Mouse (Mus musculus): ENCODE data around the gene Galnt18. TPM values are rescaled to one million over a fixed set of nuclear protein-coding genes. Genes with fewer than 3 reads are reported as not detected.

The Galnt18 gene
- polyA plus RNA-seq, 1 experiment: 21.9 TPM

DNA sequence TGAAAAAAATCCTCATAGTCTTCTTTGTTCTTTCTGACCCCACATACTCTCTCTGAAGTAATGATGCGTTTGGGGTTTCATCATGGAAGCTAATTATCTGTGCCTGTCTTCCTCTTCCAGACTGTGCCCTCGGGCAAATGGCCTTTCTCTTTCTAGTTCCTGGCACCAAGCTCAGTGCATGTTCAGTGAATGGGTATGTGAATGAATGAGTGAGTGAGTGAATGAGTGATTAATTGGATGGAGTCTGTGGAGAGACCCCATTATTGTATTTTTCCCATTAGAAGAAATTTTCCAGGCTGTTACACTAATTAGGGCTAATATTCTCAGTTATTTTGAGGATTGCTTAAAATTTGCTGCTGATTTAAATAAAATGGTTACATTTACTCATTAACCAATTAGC lies 279.2 kb downstream of the Galnt18 start:
- WGBS: 83% methylated on average over 2 of the region's 2 CpGs
- no peaks in the 10 kb centered on the region for H3K27me3 ChIP-seq (ENCODE audit: control insufficient read depth, insufficient read depth, low read length)
- DNase-seq: no peak
- TF ChIP-seq CTCF (IDR thresholded peaks at IDR 0.05; ENCODE audit: borderline replicate concordance, insufficient read depth, low read depth, low read length): no peak
- no peak for TF ChIP-seq POLR2A (IDR thresholded peaks at IDR 0.05; ENCODE audit: borderline replicate concordance, insufficient read depth, low read length)
- no peaks in the 10 kb centered on the region for H3K4me1 ChIP-seq (ENCODE audit: control insufficient read depth, insufficient read depth, low read length)
- H3K27ac ChIP-seq (ENCODE audit: insufficient read depth, low read length): no peak overlapping the region
- H3K4me3 ChIP-seq (replicated peaks; ENCODE audit: insufficient read depth, low read depth, low read length): no peak overlapping the region

DNA sequence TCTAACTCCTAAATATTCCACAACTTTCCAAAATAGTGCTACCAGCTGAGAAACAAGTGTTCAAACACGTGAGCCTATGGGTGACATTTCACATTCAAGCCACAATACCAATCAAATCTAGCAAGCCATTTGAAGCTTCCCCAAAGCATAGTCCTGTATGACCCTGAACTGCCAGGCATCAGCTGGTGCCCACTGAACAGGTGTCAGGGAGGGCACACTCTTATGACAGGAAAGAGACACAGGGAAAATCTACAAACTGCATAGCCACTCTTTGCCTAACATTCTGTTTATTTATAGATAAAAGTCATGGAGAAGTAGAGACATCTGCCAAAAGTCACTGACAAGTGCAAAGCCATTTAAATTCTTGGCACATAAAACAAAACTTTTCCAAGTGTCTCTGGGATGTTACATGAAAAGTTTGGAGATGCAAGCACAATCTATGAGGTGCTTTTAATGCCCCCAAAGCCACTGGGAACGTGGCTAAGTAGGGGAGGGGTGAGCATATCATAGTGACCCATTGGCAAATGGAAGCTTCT lies 280.5 kb downstream of the Galnt18 start:
- Histone ChIP-seq H3K27ac (ENCODE audit: insufficient read depth, low read length) (no peak overlapping the region), H3K4me3 (replicated peaks; ENCODE audit: insufficient read depth, low read depth, low read length) (no peak overlapping the region), H3K4me1 (ENCODE audit: control insufficient read depth, insufficient read depth, low read length) (no peaks in the 10 kb centered on the region), H3K27me3 (ENCODE audit: control insufficient read depth, insufficient read depth, low read length) (no peaks in the 10 kb centered on the region)
- TF ChIP-seq CTCF (IDR thresholded peaks at IDR 0.05; ENCODE audit: borderline replicate concordance, insufficient read depth, low read depth, low read length) (no peak), POLR2A (IDR thresholded peaks at IDR 0.05; ENCODE audit: borderline replicate concordance, insufficient read depth, low read length) (no peak)
- DNase-seq: no peak
- 69% methylated on average over 2 of the region's 2 CpGs for WGBS

GRCm38 (mm10) chr7:111497191-111497590 lies 282.6 kb downstream of the Galnt18 start:
- no peaks in the 10 kb centered on the region for H3K4me1 ChIP-seq (ENCODE audit: control insufficient read depth, insufficient read depth, low read length)
- no peak overlapping the region for H3K27ac ChIP-seq (ENCODE audit: insufficient read depth, low read length)
- no peaks in the 10 kb centered on the region for H3K27me3 ChIP-seq (ENCODE audit: control insufficient read depth, insufficient read depth, low read length)
- WGBS: 47% methylated on average over 6 of the region's 6 CpGs
- no peak for TF ChIP-seq POLR2A (IDR thresholded peaks at IDR 0.05; ENCODE audit: borderline replicate concordance, insufficient read depth, low read length)
- no peak for TF ChIP-seq CTCF (IDR thresholded peaks at IDR 0.05; ENCODE audit: borderline replicate concordance, insufficient read depth, low read depth, low read length)
- H3K4me3 ChIP-seq (replicated peaks; ENCODE audit: insufficient read depth, low read depth, low read length): no peak overlapping the region
- no peak for DNase-seq

GRCm38 (mm10) chr7:111492242-111492949 lies 287.4 kb downstream of the Galnt18 start:
- H3K4me1 ChIP-seq (ENCODE audit: control insufficient read depth, insufficient read depth, low read length): no peaks in the 10 kb centered on the region
- no peak for DNase-seq
- H3K4me3 ChIP-seq (replicated peaks; ENCODE audit: insufficient read depth, low read depth, low read length): no peak overlapping the region
- H3K27ac ChIP-seq (ENCODE audit: insufficient read depth, low read length): no peak overlapping the region
- TF ChIP-seq POLR2A (IDR thresholded peaks at IDR 0.05; ENCODE audit: borderline replicate concordance, insufficient read depth, low read length) (no peak), CTCF (IDR thresholded peaks at IDR 0.05; ENCODE audit: borderline replicate concordance, insufficient read depth, low read depth, low read length) (no peak)
- 96% methylated on average over 5 of the region's 5 CpGs for WGBS
- H3K27me3 ChIP-seq (ENCODE audit: control insufficient read depth, insufficient read depth, low read length): no peaks in the 10 kb centered on the region

DNA sequence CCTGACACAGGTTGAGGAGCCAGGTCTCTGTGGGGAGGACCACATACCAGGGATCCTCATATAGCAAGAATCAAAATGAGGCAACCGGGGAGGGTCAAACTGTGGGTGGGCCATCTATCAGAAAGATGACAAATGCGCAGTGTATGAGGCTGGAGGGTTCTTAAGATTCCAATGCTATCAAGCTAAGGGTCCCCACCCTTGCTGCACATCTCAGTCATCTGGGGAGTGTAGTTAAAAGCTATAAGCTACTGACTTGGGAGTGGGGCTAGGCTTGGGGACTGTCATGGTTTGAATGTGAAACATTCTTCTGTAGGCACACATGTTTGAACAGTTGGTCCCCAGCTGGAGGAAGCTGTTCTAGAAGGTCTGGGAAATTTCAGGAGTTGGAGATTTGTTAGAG lies 288.2 kb downstream of the Galnt18 start:
- TF ChIP-seq POLR2A (IDR thresholded peaks at IDR 0.05; ENCODE audit: borderline replicate concordance, insufficient read depth, low read length) (no peak), CTCF (IDR thresholded peaks at IDR 0.05; ENCODE audit: borderline replicate concordance, insufficient read depth, low read depth, low read length) (no peak)
- DNase-seq: no peak
- Histone ChIP-seq H3K4me3 (replicated peaks; ENCODE audit: insufficient read depth, low read depth, low read length) (no peak overlapping the region), H3K27me3 (ENCODE audit: control insufficient read depth, insufficient read depth, low read length) (no peaks in the 10 kb centered on the region), H3K27ac (ENCODE audit: insufficient read depth, low read length) (no peak overlapping the region), H3K4me1 (ENCODE audit: control insufficient read depth, insufficient read depth, low read length) (no peaks in the 10 kb centered on the region)
- WGBS: 90% methylated on average over 2 of the region's 2 CpGs

- Histone ChIP-seq H3K27me3 (ENCODE audit: control insufficient read depth, insufficient read depth, low read length) (no peaks in the 10 kb centered on the region), H3K4me3 (replicated peaks; ENCODE audit: insufficient read depth, low read depth, low read length) (no peak overlapping the region), H3K27ac (ENCODE audit: insufficient read depth, low read length) (no peak overlapping the region), H3K4me1 (ENCODE audit: control insufficient read depth, insufficient read depth, low read length) (no peaks in the 10 kb centered on the region)
- DNase-seq: no peak
- no peak for TF ChIP-seq CTCF (IDR thresholded peaks at IDR 0.05; ENCODE audit: borderline replicate concordance, insufficient read depth, low read depth, low read length)
- TF ChIP-seq POLR2A (IDR thresholded peaks at IDR 0.05; ENCODE audit: borderline replicate concordance, insufficient read depth, low read length): no peak
- 29% methylated on average over 3 of the region's 3 CpGs for WGBS
Measured at GRCm38 (mm10) chr7:111486811-111487333, 292.9 kb downstream of the Galnt18 start.

GRCm38 (mm10) chr7:111483896-111484295 lies 295.9 kb downstream of the Galnt18 start:
- DNase-seq: no peak
- TF ChIP-seq POLR2A (IDR thresholded peaks at IDR 0.05; ENCODE audit: borderline replicate concordance, insufficient read depth, low read length) (no peak), CTCF (IDR thresholded peaks at IDR 0.05; ENCODE audit: borderline replicate concordance, insufficient read depth, low read depth, low read length) (no peak)
- Histone ChIP-seq H3K27me3 (ENCODE audit: control insufficient read depth, insufficient read depth, low read length) (no peaks in the 10 kb centered on the region), H3K27ac (ENCODE audit: insufficient read depth, low read length) (no peak overlapping the region), H3K4me1 (ENCODE audit: control insufficient read depth, insufficient read depth, low read length) (no peaks in the 10 kb centered on the region), H3K4me3 (replicated peaks; ENCODE audit: insufficient read depth, low read depth, low read length) (no peak overlapping the region)
- WGBS: 60% methylated on average over 4 of the region's 4 CpGs

DNA sequence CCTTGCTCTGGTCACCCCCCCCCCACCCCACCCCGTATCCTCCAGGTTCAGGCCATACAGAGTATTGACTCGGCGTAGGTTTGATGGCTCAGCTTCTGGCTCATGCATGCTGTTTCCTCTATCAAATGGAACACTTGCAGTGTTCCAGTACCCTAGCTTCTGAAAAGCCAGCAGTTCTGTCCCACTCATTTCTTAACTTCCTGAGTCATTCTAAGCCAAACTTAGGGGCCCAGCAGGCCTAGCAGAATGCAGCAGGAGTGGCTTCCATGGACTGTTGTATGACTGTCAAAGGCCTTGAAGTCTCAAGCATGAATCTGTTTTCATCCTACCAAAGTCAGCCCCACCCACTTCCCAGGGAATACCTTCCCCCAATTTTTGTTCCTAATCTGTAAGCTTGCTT lies 296.5 kb downstream of the Galnt18 start:
- TF ChIP-seq CTCF (IDR thresholded peaks at IDR 0.05; ENCODE audit: borderline replicate concordance, insufficient read depth, low read depth, low read length) (no peak), POLR2A (IDR thresholded peaks at IDR 0.05; ENCODE audit: borderline replicate concordance, insufficient read depth, low read length) (no peak)
- no peaks in the 10 kb centered on the region for H3K27me3 ChIP-seq (ENCODE audit: control insufficient read depth, insufficient read depth, low read length)
- no peak for DNase-seq
- 99% methylated on average over 3 of the region's 3 CpGs for WGBS
- no peaks in the 10 kb centered on the region for H3K4me1 ChIP-seq (ENCODE audit: control insufficient read depth, insufficient read depth, low read length)
- H3K4me3 ChIP-seq (replicated peaks; ENCODE audit: insufficient read depth, low read depth, low read length): no peak overlapping the region
- no peak overlapping the region for H3K27ac ChIP-seq (ENCODE audit: insufficient read depth, low read length)
